Mouse (Mus musculus) embryonic facial prominence, embryonic 11.5 days (tissue): ENCODE data around the gene Htr1b. TPM values are rescaled to one million over a fixed set of nuclear protein-coding genes. Genes with fewer than 3 reads are reported as not detected.
A peak's percentile ranks its signal among the peaks of the same experiment; 100 is the strongest.

Experiments
- ATAC-seq: fragments of 200-750 bp; cut with Nextera tagmentation; replicated peaks from 2 replicates; pipeline ENCODE4 v1.8.0; 2017; ENCODE audit warnings: low read depth; ENCODE audit not compliant: insufficient number of reproducible peaks, low FRiP score, low TSS enrichment
- DNase-seq: peaks from one replicate; pipeline ENCODE4 v3.0.0-alpha.2; 2015; ENCODE audit warnings: low spot score
- H3K27ac ChIP-seq: fragments of 300-500 bp; sonication (generic); replicated peaks from 2 replicates; pipeline ENCODE4 v1.5.1; 2014; ENCODE audit warnings: mild to moderate bottlenecking, low read depth, low read length, control low read depth
- H3K27me3 ChIP-seq: fragments of 300-500 bp; sonication (generic); 2 replicates; pipeline ENCODE4 v1.6.1; 2014; ENCODE audit warnings: mild to moderate bottlenecking, low read length, moderate library complexity, mixed read lengths; ENCODE audit not compliant: control insufficient read depth, insufficient read depth
- H3K36me3 ChIP-seq: fragments of 300-500 bp; sonication (generic); replicated peaks from 2 replicates; pipeline ENCODE4 v1.6.1; 2014; ENCODE audit warnings: low read depth, mild to moderate bottlenecking, low read length, moderate library complexity, mixed read lengths; ENCODE audit not compliant: control insufficient read depth, insufficient read depth
- H3K4me1 ChIP-seq: fragments of 300-500 bp; sonication (generic); 2 replicates; pipeline ENCODE4 v1.6.1; 2014; ENCODE audit warnings: low read length, mixed read lengths; ENCODE audit not compliant: control insufficient read depth, insufficient read depth
- H3K4me2 ChIP-seq: fragments of 300-500 bp; sonication (generic); 2 replicates; pipeline ENCODE4 v1.6.1; 2014; ENCODE audit warnings: low read depth, mild to moderate bottlenecking, control low read depth, low read length, moderate library complexity
- H3K4me3 ChIP-seq: fragments of 300-500 bp; sonication (generic); 2 replicates; pipeline ENCODE4 v1.5.1; 2014; ENCODE audit warnings: low read depth, low read length, control low read depth
- H3K9ac ChIP-seq: fragments of 300-500 bp; sonication (generic); replicated peaks from 2 replicates; pipeline ENCODE4 v1.6.1; 2014; ENCODE audit warnings: mild to moderate bottlenecking, control low read depth, low read length
- H3K9me3 ChIP-seq: fragments of 300-500 bp; sonication (generic); replicated peaks from 2 replicates; pipeline ENCODE4 v1.6.1; 2016; ENCODE audit warnings: mild to moderate bottlenecking, low read length, inconsistent platforms, mixed read lengths; ENCODE audit not compliant: control insufficient read depth
- WGBS: fragments of 180-500 bp; shearing (Covaris S2); extraction: QIAGEN DNeasy Blood & Tissue Kit; methylation state at CpG from one replicate; pipeline ENCODE4 v1.1.7; 2014; 5-methylcytosine and 5-hydroxymethylcytosine counted together
- polyA plus RNA-seq: library from polyadenylated mRNA; unstranded; fragments of >200 nt; fragmentation: Nextera tagmentation; extraction: Ambion mirVana; gene quantifications from 2 replicates; pipeline ENCODE4 v1.2.1, GENCODE M21; 2014

The Htr1b gene
- polyA plus RNA-seq, 1 experiment from 2014 or later: 0.69 TPM

GRCm38 (mm10) chr9:81626899-81627606 lies 6.6 kb downstream of the Htr1b start:
- H3K27me3 ChIP-seq: peaks cover 9% of the 10 kb centered on the region; the same call in 1 of the 2 replicates
- no peaks in the 10 kb centered on the region for H3K4me1 ChIP-seq
- DNase-seq (peak; percentile 86), ATAC-seq (peak; percentile 71; the same call in 1 of the 2 replicates)
- WGBS: 30% methylated on average over 9 of the region's 9 CpGs
- H3K27ac ChIP-seq: no peak overlapping the region
- H3K36me3 ChIP-seq: no peaks in the 10 kb centered on the region
- H3K9ac ChIP-seq: no peak overlapping the region
- no peaks in the 10 kb centered on the region for H3K9me3 ChIP-seq
- no peak overlapping the region for H3K4me2 ChIP-seq
- no peak overlapping the region for H3K4me3 ChIP-seq

- ATAC-seq (no peak), DNase-seq (no peak)
- Histone ChIP-seq H3K36me3 (no peaks in the 10 kb centered on the region), H3K9me3 (no peaks in the 10 kb centered on the region), H3K27me3 (no peaks in the 10 kb centered on the region; the same call in 1 of the 2 replicates), H3K27ac (no peak overlapping the region), H3K4me1 (no peaks in the 10 kb centered on the region), H3K4me2 (no peak overlapping the region), H3K9ac (no peak overlapping the region), H3K4me3 (no peak overlapping the region)
Observed at GRCm38 (mm10) chr9:81625898-81626297, 7.7 kb downstream of the Htr1b start.

- H3K9me3 ChIP-seq: no peaks in the 10 kb centered on the region
- no peaks in the 10 kb centered on the region for H3K36me3 ChIP-seq
- H3K27ac ChIP-seq: no peak overlapping the region
- WGBS: 43% methylated on average over 5 of the region's 5 CpGs
- ATAC-seq (no peak), DNase-seq (no peak)
- H3K4me3 ChIP-seq: no peak overlapping the region
- no peaks in the 10 kb centered on the region for H3K4me1 ChIP-seq
- H3K4me2 ChIP-seq: no peak overlapping the region
- no peaks in the 10 kb centered on the region for H3K27me3 ChIP-seq
- H3K9ac ChIP-seq: no peak overlapping the region
Observed at GRCm38 (mm10) chr9:81622873-81623272, 10.8 kb downstream of the Htr1b start.

GRCm38 (mm10) chr9:81611022-81611421 lies 22.6 kb downstream of the Htr1b start:
- H3K9ac ChIP-seq: no peak overlapping the region
- H3K4me2 ChIP-seq: no peak overlapping the region
- no peak overlapping the region for H3K27ac ChIP-seq
- H3K4me1 ChIP-seq: no peaks in the 10 kb centered on the region
- no peaks in the 10 kb centered on the region for H3K36me3 ChIP-seq
- H3K4me3 ChIP-seq: no peak overlapping the region
- 77% methylated on average over 4 of the region's 4 CpGs for WGBS
- no peaks in the 10 kb centered on the region for H3K27me3 ChIP-seq
- H3K9me3 ChIP-seq: no peaks in the 10 kb centered on the region
- DNase-seq (no peak), ATAC-seq (no peak)

Other genes starting within 250 kb of the Htr1b start
- gene Mei4, start 229.8 kb upstream of the Htr1b start, polyA plus RNA-seq: 1.6 and 2.5 TPM in 2 replicates